Mouse (Mus musculus) frontal cortex, postnatal 14 days (tissue): Measurements from ENCODE around the gene Abhd4.
"Not testable (repeated sequence)": the region's sequence is repeated elsewhere in the genome, so short reads cannot be mapped to it uniquely, and the experiment has no call there.

Source experiments
- DNase-seq, 2 experiments: peaks; one replicate each; pipeline ENCODE4 v3.0.0; 2022; ENCODE audit warnings: low spot score in 2 of 2

The Abhd4 gene

DNA sequence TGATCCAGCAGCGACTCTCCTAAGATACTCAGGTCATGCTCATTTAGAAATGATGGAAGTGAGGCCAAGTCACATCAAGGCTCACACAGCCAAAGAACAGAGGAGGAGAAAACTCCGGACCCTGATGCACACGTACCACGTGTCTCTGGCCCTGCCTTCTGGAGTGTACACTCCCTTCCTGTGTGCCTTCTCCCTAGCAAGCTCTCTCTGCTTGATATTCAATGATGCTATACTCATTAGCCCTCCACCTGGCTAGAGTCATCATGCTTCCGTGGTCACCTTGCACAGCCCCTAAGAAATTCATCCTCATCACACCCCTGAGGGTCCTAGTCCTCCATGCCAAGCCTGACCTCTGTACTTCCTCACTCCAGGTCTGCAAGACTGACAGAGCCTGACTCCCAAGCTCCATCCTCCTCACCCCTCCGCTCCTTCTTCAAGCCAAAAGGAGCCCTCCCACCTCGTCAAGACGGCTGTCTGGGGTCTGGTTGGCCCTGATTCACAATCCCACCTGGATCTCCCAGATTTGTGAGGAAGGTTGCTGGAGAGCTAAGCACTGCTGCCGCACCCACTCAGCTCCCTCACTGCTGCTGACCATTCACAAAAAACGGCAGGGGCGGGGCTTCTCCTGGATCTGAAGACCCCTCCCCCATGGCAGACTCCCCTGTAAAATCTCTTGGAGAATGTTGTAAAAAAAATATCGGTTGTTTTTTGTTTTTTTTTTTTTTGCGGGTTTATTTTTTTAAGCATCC, 30.5 kb upstream of the Abhd4 start:
- no peak for DNase-seq

DNA sequence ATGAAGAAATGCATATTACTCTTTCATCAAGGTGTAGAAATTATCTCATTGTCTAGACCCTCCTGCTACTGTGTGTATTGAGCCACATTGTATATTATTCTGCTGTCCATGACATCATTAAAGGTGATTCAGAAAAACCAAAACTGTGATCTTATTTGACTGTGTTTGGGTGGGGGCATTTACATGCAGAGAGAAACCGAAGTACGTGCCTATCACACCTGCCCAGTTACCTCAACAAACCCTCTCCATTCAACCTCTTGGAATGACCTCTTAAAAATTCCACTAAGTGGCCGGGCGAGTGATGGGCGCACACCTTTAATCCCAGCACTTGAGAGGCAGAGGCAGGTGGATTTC, 29.9 kb upstream of the Abhd4 start:
- DNase-seq, result no peak

DNA sequence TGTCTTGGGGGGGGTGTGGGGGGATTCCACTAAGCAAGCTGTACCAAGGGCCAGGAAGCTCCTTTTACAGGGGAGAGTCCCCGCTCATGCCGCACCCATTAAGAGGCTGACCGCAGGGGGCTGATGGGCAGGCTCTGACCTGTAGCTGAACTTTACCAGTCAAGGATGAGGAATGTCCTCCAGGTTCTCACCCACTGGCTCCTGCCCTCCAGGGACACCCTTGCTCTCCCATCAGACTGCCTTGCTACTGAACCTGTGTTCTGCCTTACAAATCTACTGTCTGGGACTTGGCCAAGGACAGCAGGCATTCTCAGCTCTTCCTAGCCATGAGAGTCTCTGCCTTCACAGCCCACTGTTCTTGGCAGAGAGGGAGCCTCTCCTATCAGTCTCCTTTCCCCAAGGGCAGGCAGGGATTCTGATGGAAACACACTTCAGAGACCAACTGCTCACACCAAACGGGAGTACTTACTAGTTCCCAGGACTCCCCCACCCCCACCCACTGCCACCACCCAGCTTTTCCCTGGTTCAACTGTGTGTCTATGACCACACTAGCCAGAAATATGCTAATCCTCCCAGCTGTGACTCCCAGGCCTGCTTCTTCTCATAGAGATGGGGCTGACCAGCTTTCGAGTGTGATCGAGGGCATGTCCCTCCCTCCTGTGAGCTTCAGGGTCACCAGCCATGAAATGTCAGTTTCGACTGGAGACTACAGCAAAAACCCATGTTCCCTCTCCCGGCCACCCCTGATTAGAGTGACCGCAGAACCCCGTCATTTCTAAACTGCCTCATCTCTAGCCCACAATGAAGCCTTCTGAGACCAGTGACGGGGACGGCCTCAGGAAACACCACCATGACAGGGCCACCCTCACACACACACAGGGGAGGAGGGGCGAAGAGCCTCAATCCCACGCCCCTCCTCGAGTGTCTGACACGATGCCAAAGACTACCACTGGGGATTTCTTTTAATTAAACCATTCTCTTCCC, 29.2 kb upstream of the Abhd4 start:
- DNase-seq, result no peak

DNA sequence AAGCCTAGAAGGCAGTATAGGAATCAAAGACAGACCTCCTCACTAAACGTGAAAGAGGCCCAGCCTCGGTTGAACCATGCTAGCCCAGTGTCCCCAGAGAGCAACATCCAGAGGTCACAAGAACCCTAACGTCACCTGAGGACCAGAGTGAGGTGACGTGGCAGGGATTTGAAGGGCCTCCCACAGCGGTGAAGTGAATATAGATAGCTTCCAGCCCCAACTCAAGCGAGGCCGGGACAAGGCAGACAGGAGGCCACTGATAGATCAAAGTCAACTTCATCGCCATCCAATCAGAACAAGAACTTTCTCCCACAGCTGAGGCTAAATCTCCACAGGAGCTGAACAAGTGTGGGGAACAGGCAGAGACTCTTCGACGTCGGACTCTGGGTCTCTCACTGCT, 28.3 kb upstream of the Abhd4 start:
- DNase-seq, result no peak

DNA sequence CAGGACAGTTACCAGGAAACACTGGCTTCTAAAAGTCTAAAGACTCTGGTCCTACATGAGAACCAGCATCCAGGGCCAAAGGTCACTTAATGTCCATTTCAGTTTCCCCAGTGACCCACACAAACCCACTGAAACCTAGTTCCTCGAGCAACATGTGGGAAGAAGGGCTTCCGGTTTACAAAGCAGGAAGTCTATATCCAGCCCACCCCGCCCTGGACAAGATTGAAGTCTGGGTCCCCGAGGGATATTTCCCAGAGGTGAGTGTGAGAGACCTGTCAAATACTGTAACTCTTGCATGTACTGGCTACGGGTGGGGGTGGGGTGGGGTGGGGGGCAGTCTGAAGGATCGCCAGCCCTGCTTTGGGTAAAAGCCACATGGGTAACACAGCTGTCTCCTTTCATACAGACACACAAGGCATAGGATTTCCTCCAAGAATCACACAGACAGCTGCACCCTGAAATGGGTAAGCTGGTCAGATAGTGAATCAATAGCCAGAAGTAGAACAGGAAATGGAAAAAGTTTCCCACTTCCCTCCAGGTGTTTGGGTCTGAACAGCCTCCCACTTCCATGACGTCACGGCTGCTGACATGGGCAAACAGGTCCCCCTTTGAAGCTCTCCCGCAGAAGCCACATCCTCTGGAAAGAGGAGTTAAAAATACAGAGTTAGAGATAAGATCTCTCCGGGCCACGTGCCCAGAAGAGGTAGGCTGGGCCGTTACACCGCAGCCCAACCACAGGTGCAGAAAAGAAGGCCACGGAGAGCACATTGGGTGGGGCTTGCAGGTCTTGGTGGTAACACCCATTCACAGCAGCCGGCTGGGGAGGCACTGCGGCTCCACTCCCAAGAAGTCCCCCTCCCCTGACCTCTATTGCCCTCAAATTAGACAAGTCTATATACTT, 26.8 kb upstream of the Abhd4 start:
- DNase-seq, result no peak

DNA sequence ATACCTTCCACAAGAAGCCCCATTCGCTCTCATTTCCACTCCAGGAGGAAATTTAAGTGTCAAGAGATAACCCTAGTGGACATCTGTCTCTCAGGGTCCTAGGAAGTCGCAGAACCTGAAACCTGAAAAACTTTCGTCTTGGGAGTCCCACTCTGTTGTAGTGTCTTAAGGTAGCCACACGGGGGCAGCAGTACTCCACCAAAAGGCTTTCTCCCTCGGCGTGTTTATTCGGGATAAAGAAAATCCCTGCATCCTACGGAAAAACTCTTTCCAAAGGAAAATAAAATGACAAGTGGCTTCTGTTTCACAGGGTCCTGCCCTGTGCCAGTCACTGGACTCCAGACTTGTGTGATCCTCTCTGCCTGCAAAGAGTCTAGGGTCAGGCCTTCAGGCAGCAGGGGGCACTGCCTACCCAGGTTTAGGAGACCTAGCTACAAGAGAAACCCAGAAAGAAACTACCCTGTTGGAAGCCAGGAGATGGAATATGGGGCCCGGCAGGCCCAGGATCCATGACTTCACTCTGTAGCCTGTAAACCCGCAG, 26.0 kb upstream of the Abhd4 start:
- peak in 1 of 2 experiments; percentile 59 for DNase-seq

DNA sequence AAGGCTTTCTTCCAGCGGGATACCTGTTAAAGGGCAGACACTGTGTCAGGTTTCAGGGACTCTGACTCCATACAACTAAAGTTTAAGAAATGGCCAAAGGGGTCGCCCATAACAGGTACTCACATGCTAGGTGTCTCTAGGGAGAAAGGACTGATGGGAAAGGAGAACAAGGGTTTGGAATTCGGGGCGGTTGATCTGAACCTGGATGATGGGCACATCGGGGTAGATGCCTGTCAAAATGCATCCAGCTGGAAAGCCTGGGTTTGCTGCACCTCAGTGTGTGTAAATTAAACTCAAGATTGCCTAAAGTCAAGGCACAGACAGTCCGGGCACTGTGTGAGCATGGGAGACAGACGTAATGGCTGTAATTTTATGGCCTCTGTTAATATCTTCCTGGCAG, 25.5 kb upstream of the Abhd4 start:
- no peak for DNase-seq

DNA sequence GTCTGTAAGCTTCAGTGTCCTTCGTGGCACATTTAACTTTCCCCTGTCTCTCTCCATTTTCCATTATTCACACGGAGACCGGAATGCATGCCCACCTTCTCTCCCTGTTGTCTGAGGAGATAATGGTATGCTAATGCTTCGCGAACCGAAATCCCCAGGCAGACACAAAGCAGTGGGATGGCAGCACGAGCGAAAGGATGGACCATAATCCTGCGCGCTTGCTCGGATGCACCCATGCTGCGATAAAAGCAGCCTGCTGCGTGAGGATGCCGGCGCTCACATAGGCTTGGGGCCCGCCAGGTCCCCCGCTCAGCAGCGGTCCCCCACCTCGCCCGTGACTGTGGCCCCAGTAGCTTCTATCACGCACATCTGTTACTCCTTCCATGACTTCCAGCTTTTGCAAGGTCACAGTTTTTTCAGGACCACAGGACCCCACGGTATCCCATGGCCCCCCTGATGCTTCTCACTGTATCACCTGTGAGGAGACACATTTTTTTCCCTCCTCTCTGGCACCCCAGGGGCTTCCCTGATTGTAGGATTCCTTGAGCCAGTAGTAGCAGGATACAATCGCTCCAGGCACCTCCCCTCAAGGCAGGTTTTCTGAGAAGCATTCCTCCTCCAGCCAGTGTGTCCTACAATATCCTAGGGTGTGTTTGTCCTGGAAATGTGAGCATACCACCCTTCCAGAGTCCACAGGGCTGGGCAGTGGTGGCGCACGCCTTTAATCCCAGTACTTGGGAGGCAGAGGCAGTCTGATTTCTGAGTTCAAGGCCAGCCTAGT, 24.9 kb upstream of the Abhd4 start:
- no peak for DNase-seq

DNA sequence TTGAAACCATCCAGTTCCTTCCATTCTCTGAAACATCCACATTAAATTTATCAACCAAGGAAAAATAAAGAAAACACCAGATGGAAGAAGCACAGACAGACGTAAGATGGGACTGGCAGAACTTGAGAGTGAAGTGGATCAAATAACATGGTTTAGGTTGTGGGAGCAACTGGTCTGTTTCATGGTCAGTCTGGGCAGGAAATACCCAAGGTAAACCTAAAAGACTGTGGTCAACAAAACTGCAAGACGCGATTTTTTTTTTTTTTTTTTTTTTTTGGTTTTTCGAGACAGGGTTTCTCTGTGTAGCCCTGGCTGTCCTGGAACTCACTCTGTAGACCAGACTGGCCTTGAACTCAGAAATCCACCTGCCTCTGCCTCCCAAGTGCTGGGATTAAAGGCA, 24.1 kb upstream of the Abhd4 start:
- DNase-seq, result not testable (repeated sequence)

DNA sequence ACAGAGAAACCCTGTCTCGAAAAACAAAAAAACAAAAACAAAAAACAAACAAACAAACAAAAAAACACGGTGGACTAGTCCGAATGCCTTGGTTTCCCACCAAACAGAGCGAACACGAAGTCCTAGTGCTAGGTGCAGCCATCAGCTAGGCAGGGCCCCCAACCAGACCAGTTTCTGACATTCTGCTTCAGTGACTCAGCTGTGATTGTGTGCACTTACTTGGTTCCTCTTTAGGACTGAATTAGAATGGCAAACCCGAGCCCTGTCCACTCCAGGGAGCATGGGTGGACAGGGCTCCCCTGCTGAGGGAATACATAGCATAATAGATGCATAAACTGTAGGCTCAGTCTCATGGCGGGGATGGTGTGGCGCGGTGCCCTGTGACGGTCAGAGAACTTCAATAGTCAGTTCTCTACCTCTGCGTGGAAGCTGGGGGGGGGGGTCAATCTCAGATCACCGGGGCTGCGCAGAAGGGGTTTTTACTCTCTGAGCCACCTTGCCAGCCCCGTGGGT, 23.3 kb upstream of the Abhd4 start:
- DNase-seq, result no peak

DNA sequence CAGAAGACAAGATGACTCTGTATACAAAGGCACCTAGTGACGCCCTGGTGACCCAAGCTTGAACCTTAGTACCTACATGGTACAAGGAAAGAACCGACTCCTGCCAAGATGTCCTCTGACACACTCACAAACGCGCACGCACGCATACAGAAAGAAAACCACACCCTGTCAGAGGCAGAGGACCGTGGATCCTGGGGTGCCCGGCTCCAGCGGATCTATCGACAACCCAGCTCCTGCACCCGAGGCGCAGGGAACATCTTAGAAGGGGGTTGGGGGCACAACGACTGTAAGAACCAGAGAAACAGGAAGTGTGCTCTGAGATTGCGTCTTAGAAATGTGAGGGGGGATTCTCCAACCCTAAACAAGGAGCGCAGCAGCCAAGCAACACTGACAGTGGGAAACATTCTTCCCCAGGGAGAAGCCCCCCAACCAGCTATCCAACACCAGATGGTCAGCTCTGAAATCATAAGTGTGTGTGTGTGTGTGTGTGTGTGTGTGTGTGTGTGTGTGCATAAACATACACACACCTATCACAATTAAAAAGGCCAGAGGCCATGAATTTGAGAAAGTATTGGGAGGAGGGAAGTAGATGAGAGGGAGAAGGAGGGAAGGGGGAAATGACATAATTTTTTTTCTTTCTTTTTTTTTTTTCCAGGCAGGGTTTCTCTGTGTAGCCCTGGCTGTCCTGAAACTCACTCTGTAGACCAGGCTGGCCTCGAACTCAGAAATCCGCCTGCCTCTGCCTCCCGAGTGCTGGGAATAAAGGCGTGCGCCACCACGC, 22.6 kb upstream of the Abhd4 start:
- no peak for DNase-seq

DNA sequence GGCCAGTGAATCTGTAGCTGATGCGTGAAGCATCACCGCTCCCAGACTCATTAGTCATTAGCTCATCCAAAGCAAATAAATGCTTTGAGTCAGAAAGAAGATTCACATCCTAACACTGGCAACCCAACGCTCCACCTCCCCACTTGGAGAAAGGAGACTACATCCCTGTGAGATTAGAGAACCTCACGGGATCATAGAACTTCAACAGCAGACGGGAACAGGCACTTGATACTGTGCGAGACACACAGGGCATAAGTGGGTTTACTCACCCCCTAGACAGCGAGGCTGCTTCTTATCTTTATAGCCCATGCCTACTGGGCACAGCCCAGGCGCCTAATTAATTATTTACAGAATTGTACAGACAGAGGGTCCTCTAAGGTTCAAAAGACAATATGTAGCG, 21.8 kb upstream of the Abhd4 start:
- no peak for DNase-seq

DNA sequence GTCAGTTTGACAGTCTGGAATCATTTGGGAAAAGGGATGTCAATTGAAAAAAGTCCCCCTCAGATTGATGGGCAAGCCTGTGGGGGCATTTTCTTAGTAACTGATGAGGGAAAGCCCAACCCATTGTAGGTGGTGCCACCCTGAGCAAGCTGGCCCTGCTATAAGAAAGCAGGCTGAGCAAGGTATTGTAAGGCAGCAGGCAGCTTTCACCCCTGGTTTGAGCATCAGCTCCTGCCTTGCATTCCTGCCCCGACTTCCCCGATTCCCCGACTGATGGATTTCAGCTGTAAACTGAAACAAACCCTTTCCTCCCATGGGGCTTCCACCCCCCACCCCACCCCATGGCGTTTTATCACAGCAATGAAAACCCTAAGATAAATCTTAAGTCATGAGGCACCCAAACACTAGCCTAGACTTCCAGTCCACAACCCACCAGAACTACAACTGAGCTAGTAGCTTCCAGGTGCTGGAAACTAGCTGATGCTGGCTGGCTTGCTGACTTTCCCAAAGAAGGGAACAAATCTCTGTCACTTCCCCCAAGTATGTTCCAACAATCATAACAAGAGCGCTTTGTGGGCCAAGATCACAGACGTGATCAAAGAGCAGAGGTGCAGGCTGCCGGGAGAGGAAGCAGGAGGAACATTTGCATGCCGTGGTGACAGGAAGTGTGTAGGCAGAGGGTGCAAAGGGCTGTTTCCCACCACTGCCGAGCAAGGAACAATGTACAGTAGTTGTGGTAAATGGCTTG, 21.0 kb upstream of the Abhd4 start:
- DNase-seq, result no peak

DNA sequence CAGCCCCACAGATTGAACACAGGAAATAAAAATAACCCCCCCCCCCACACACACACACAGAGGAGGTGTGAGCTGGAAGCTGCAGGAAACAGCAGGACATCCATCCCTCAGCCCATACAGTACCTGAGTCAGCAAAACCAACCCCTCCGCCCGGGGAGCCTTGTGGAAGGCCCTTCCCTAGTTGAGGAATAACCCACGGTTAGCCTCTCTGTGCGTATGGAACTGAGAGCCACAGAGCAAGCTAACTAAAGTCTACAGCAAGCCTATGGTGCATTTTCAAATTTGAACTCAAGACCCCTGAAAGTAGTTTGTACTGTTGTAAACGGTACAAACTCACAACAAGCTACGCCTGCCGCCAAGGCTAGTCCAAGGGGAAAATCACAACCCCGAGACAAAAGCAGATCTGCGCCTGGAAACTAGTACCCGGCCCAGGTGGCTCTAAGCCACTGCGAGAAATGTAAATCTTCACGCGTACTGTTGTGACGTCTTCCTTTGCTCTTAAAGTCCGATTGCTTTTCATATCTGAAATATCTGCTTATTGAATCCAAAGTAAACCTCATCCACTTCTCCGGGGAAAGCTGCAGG, 20.3 kb upstream of the Abhd4 start:
- no peak for DNase-seq

DNA sequence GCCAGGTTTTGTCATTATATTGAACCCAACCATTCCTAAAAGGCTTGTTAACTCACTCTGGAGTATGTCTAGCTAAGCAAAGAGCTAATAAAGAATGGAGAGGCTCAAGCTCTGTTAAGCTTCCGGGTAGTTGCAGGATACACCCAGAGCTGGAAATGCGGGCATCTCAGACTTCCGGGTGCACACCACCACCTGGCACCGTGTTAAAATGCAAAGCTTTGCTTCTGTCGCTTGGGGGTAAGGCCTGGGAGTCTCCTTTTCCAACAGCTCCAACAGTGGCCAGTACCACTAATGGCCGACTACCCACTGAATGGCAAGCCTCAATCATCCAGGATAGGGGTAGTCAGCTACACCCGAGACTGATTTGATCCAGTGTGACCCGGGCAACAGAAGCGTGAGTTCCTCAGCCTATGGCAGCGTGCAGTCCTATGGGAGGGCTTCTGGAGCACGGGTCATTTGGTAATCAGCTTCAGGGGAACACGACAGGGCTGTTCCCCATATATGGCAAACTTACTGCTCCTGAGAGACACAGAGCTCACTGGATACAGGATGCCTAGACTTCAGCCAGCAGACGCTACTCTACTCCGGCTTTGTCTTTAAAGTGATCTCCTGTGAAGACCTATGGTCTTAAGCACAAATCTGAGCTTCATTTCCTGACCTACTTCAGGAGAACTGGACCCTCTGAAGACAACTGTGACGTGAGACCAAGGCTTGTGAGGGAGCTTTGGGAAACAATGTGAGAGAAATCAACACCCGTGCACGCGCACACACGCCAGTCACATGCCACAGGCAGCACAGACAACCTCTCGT, 19.6 kb upstream of the Abhd4 start:
- no peak for DNase-seq

DNA sequence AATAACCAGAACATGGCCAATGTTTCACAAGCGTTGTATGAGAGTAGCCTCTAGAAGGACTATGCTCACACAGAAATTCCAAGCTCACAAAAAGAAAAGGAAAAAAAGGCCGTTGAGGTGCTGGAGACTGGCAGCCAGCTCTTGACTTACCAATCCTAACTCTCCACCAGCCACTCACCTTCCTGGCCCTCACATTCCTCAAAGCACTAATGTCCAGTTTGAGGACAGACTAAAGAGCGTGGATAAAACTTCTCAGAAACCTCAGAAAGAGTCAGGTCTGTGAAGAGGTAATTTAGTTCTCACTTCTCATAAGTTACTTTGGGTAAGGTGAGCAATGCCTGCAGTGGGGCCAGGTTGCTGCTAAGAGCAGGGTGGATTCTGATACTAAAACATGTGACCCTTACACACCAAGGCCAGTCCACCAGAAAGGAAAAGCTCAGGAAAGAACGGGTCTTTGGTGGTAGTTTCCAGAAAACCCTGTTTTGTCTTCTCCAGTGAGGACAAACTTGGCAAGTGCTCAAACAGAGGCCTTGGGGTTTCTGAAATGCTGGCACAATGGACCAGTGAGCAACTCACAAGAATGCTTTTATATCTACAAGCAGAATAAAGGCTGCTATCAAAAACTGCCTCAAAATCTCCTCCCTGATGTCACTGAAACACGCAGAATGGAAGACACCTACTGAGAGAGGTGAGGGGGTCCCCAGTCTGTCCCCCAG, 18.0 kb upstream of the Abhd4 start:
- no peak for DNase-seq

DNA sequence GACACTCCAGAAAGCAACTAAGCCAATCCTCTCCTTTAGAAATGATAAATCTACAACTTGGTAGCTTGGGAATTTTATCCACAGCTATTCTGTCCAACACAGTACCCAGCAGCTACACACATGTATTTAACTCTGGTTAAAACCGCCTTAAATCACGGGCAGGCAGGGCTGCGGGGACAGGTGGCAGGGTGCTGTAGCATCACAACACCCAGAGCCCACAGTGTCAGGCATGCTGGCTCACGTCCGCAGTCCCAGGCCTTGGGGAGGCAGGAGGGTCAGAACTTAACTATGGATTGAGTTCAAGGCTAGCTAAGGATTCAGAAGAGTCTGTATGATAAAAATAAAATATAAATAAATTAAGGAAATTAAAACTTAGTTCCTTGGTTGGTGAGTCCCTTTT, 17.1 kb upstream of the Abhd4 start:
- DNase-seq, result no peak
